Mouse (Mus musculus) right cerebral cortex, adult 2 months (tissue): ENCODE measurements around the gene Btf3.

Experiments
- DNase-seq, 2 experiments: peaks; one replicate each; pipeline ENCODE4 v3.0.0; 2021 to 2022; ENCODE audit warnings: low spot score in 2 of 2

Btf3 gene

GRCm38 (mm10) chr13:98316480-98317245 lies at the start of gene Btf3:
Gene Btf3 (minus strand): TSS chr13:98317006.
- DNase-seq, result peak; percentile 92 to 93

- DNase-seq, result no peak
These were observed 49.1 kb upstream of the Btf3 start for GRCm38 (mm10) chr13:98365766-98366421.

- DNase-seq, result no peak
These were observed 48.3 kb upstream of the Btf3 start for GRCm38 (mm10) chr13:98365081-98365480.

GRCm38 (mm10) chr13:98363046-98363445 lies 46.2 kb upstream of the Btf3 start:
- no peak for DNase-seq

GRCm38 (mm10) chr13:98361161-98361560 lies 44.4 kb upstream of the Btf3 start:
- DNase-seq, result no peak

GRCm38 (mm10) chr13:98360391-98360790 lies 43.6 kb upstream of the Btf3 start:
- no peak for DNase-seq

GRCm38 (mm10) chr13:98359337-98359736 lies 42.5 kb upstream of the Btf3 start:
- DNase-seq, result no peak

GRCm38 (mm10) chr13:98358424-98359181 lies 41.8 kb upstream of the Btf3 start:
- DNase-seq, result no peak

- no peak for DNase-seq
These were observed 40.9 kb upstream of the Btf3 start for GRCm38 (mm10) chr13:98357433-98358423.

GRCm38 (mm10) chr13:98356973-98357425 lies 40.2 kb upstream of the Btf3 start:
- DNase-seq, result no peak

- DNase-seq, result no peak
These were observed 39.6 kb upstream of the Btf3 start for GRCm38 (mm10) chr13:98356176-98356972.

GRCm38 (mm10) chr13:98355559-98356111 lies 38.8 kb upstream of the Btf3 start:
- DNase-seq, result no peak

GRCm38 (mm10) chr13:98354871-98355558 lies 38.2 kb upstream of the Btf3 start:
- no peak for DNase-seq

- DNase-seq, result no peak
These were observed 37.4 kb upstream of the Btf3 start, which contains the start of gene Foxd1 for GRCm38 (mm10) chr13:98354090-98354801. Gene Foxd1 (plus strand): TSS chr13:98354242.

GRCm38 (mm10) chr13:98353709-98354089 lies 36.9 kb upstream of the Btf3 start:
- no peak for DNase-seq

- DNase-seq, result no peak
These were observed 35.7 kb upstream of the Btf3 start for GRCm38 (mm10) chr13:98352381-98352975.

- no peak for DNase-seq
These were observed 34.7 kb upstream of the Btf3 start for GRCm38 (mm10) chr13:98351527-98351926.

- no peak for DNase-seq
These were observed 32.7 kb upstream of the Btf3 start for GRCm38 (mm10) chr13:98349491-98349890.
